8 mouse cellular contexts compared by ENCODE assay signal in the genomic region with DNA sequence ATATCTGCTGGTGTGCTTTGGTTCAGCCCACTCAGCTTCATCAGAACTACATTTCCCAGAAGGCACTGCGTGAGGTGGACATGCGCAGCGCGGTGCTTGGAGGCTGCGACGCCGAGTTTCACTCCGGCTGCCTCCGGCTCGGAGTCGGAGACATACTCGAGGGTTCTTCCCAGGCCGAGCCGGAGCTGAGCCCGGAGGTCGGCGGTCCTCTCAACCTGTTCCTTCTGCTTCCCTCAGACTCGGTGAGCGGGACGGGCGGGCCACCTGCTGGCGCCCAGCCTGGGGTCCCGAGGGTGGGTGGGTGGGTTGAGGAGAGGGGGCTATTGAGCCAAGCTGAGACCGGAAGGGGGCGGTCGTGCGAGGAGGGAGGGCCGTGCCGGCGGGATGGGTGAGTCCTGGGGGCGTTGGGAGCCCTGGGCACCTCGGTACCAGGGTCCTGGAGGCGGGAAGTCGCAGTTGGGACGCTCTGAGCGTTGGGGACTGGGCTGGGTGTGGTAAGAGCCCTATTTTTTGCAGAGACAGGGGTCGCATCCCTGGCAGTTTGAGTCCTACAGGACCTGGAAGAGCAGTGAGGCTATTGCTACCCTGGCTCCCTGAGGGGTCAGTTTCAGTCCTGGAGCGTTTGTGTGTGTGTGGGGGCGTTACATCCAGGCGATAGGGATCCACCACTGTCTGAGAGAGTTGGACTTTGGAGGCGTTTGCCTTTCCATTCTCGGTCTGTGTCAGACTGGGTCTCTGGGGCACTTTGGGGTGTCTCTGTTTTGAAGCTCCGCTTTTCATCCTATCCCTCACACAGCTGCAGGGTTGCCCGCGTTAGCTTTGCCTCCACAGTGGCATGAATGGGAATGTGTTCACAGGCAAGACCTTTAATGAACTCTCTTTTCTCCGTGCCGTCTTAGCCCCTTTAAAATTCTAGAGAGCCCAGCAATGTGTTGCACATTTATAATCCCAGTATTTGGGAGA. TPM values are rescaled to one million over a fixed set of nuclear protein-coding genes. Genes with fewer than 3 reads are reported as not detected.
A peak's percentile ranks its signal among the peaks of the same experiment; 100 is the strongest.
DNase-seq lines count a peak whose midpoint lies in the region; ATAC-seq lines count a peak whose summit lies in the region.

A gene (plus strand): TSS at position 76 of the 963 bp plus-strand sequence.

- peak within 1 kb of the TSS; percentile 84 for H3K27ac ChIP-seq in intestine, embryonic 14.5 days (ENCODE audit: low read depth)

- H3K36me3 ChIP-seq in intestine, embryonic 14.5 days (ENCODE audit: control insufficient read depth, insufficient read depth, low read length): peaks cover 34% of the 10 kb centered on the region

- DNase-seq in adrenal gland, adult (ENCODE audit: inconsistent age in 2 of 2, low spot score in 1 of 2): peak; percentile 91 to 96
- peak; percentile 95 for DNase-seq in embryo, embryonic 10.5 days (ENCODE audit: low spot score)
- DNase-seq in gastrocnemius, postnatal 25 days: peak; percentile 85
- DNase-seq in intestine, embryonic 14.5 days (ENCODE audit: low spot score): peak; percentile 89
- DNase-seq in left cerebral cortex, postnatal 14 days (ENCODE audit: low spot score in 2 of 2): peak; percentile 92 to 95
- peak; percentile 92 for DNase-seq in mesoderm, embryonic 11.5 days (ENCODE audit: low read depth, low spot score)
- DNase-seq in right cerebral cortex, postnatal 36 days (ENCODE audit: low spot score in 2 of 2): peak; percentile 85 to 90
- peak; percentile 89 for DNase-seq in yolk sac, embryonic 10.5 days (ENCODE audit: low spot score)

- no peaks in the 10 kb centered on the region for H3K9me3 ChIP-seq in intestine, embryonic 14.5 days (ENCODE audit: control insufficient read depth, low read length)

- peak; percentile 93 for ATAC-seq in intestine, embryonic 14.5 days (replicated peaks; ENCODE audit: low FRiP score, low TSS enrichment, low read depth)

- peak within 1 kb of the TSS; percentile 75 for H3K4me2 ChIP-seq in intestine, embryonic 14.5 days (ENCODE audit: low read length)

- peak within 1 kb of the TSS; percentile 71 for H3K4me3 ChIP-seq in intestine, embryonic 14.5 days (ENCODE audit: low read depth, low read length)

- H3K27me3 ChIP-seq in intestine, embryonic 14.5 days (replicated peaks; ENCODE audit: control insufficient read depth, insufficient read depth, low read length): no peaks in the 10 kb centered on the region

- peaks cover 8% of the 10 kb centered on the region; the same call in 1 of the 2 replicates for H3K4me1 ChIP-seq in intestine, embryonic 14.5 days (replicated peaks; ENCODE audit: control insufficient read depth, insufficient read depth, low read length)

- under 1% methylated on average over 47 of the region's 47 CpGs for WGBS in intestine, embryonic 14.5 days

- peak within 1 kb of the TSS; percentile 73 for H3K9ac ChIP-seq in intestine, embryonic 14.5 days (ENCODE audit: low read length)

- intact Hi-C loops in left cerebral cortex, postnatal 14 days (cut with DNase I): no loop called here

RNA-seq across cellular contexts. Expression of the gene that starts here (rescaled TPM):
- 1 to 10 TPM; 5.9 to 7.3 TPM for total RNA-seq in gastrocnemius, postnatal 25 days (2021)
- 23.2 and 24.6 TPM in 2 replicates for polyA plus RNA-seq in intestine, embryonic 14.5 days (2014; fragmentation: Nextera tagmentation; extraction: Ambion mirVana)
- 1 to 10 TPM; 8.6 to 9.1 TPM for total RNA-seq in left cerebral cortex, postnatal 14 days (2021)

Comparison
In these comparisons a context has a peak if more than half of its experiments do, and no peak if none do; other contexts are left out.
1. Peak in every context shown above with its lines: DNase-seq, ATAC-seq, H3K4me3 ChIP-seq and H3K27ac ChIP-seq.